Mouse (Mus musculus) MEL-GATA-1-ER (cell line): Measurements from ENCODE around the gene Tinagl1.

ENCODE experiments used
- DNase-seq: peaks from one replicate; pipeline ENCODE4 v3.0.0-alpha.2; 2012; ENCODE audit warnings: low read depth; ENCODE audit errors: extremely low read depth

Tinagl1 gene

GRCm38 (mm10) chr4:130175072-130175711 lies at the start of gene Tinagl1:
Gene Tinagl1 (minus strand): TSS chr4:130175122.
- DNase-seq, result no peak

- DNase-seq, result no peak
Measured at GRCm38 (mm10) chr4:130224071-130224470, 49.1 kb upstream of the Tinagl1 start.

GRCm38 (mm10) chr4:130222179-130222578 lies 47.3 kb upstream of the Tinagl1 start, which contains the start of gene Gm853:
Gene Gm853 (minus strand): TSS chr4:130222401.
- no peak for DNase-seq

GRCm38 (mm10) chr4:130220176-130220575 lies 45.3 kb upstream of the Tinagl1 start:
- no peak for DNase-seq

- no peak for DNase-seq
Measured at GRCm38 (mm10) chr4:130215392-130215791, 40.5 kb upstream of the Tinagl1 start.

GRCm38 (mm10) chr4:130213857-130214256 lies 38.9 kb upstream of the Tinagl1 start:
- DNase-seq, result peak; percentile 68

- DNase-seq, result no peak
Measured at GRCm38 (mm10) chr4:130213197-130213596, 38.3 kb upstream of the Tinagl1 start.

GRCm38 (mm10) chr4:130212421-130212820 lies 37.5 kb upstream of the Tinagl1 start:
- DNase-seq, result peak; percentile 62

GRCm38 (mm10) chr4:130211870-130212269 lies 36.9 kb upstream of the Tinagl1 start:
- peak; percentile 55 for DNase-seq

- peak; percentile 79 for DNase-seq
Measured at GRCm38 (mm10) chr4:130198694-130199670, 24.1 kb upstream of the Tinagl1 start.

GRCm38 (mm10) chr4:130196542-130196941 lies 21.6 kb upstream of the Tinagl1 start:
- peak; percentile 47 for DNase-seq

GRCm38 (mm10) chr4:130195924-130196323 lies 21.0 kb upstream of the Tinagl1 start:
- DNase-seq, result no peak

GRCm38 (mm10) chr4:130192266-130192665 lies 17.3 kb upstream of the Tinagl1 start:
- DNase-seq, result no peak

- no peak for DNase-seq
Measured at GRCm38 (mm10) chr4:130189606-130190005, 14.7 kb upstream of the Tinagl1 start.

GRCm38 (mm10) chr4:130188806-130189297 lies 13.9 kb upstream of the Tinagl1 start:
- DNase-seq, result peak; percentile 85

- DNase-seq, result no peak
Measured at GRCm38 (mm10) chr4:130186891-130187290, 12.0 kb upstream of the Tinagl1 start.

GRCm38 (mm10) chr4:130186450-130186849 lies 11.5 kb upstream of the Tinagl1 start:
- DNase-seq, result no peak

- no peak for DNase-seq
Measured at GRCm38 (mm10) chr4:130183879-130184278, 9.0 kb upstream of the Tinagl1 start.

- DNase-seq, result no peak
Measured at GRCm38 (mm10) chr4:130183023-130183422, 8.1 kb upstream of the Tinagl1 start.

- DNase-seq, result no peak
Measured at GRCm38 (mm10) chr4:130181886-130182285, 7.0 kb upstream of the Tinagl1 start.

- DNase-seq, result no peak
Measured at GRCm38 (mm10) chr4:130180909-130181602, 6.1 kb upstream of the Tinagl1 start.
